18 mouse cellular contexts compared by ENCODE assay signal in genomic region chr6:144282756-144283155, GRCm38 (mm10).
DNase-seq lines count a peak whose midpoint lies in the region; ATAC-seq and TF ChIP-seq lines count a peak whose summit lies in the region.
"Had no signal": no experiment of that assay in that cellular context is flagged by ENCODE, and none has a peak within 500 bp of the region (broad histone marks: within the 10 kb centered on the region; RNA-seq: fewer than 3 reads in every experiment).

No protein-coding gene starts in this region.

- H3K4me3 ChIP-seq in forebrain, embryonic 14.5 days (ENCODE audit: low read depth, low read length) = no peak overlapping the region
- no peak overlapping the region for H3K4me3 ChIP-seq in forebrain, embryonic 11.5 days (ENCODE audit: low read depth, low read length)
- no peak overlapping the region for H3K4me3 ChIP-seq in left cerebral cortex, adult 2 months
- H3K4me3 ChIP-seq: embryonic facial prominence, embryonic 12.5 days; heart, embryonic 13.5 days; megakaryocyte, embryonic 14.5 days had no signal

- no peaks in the 10 kb centered on the region for H3K9me3 ChIP-seq in forebrain, embryonic 14.5 days (replicated peaks; ENCODE audit: control insufficient read depth, low read length)
- no peaks in the 10 kb centered on the region; the same call in 1 of the 2 replicates for H3K9me3 ChIP-seq in forebrain, embryonic 11.5 days (ENCODE audit: control insufficient read depth, low read length)
- H3K9me3 ChIP-seq: embryonic facial prominence, embryonic 12.5 days; heart, embryonic 13.5 days had no signal

- peaks cover 5% of the 10 kb centered on the region; the same call in 1 of the 2 replicates for H3K4me1 ChIP-seq in forebrain, embryonic 14.5 days (ENCODE audit: control insufficient read depth, insufficient read depth, low read length)
- no peaks in the 10 kb centered on the region for H3K4me1 ChIP-seq in forebrain, embryonic 11.5 days (replicated peaks; ENCODE audit: control insufficient read depth, insufficient read depth, low read length)
- H3K4me1 ChIP-seq: heart, embryonic 13.5 days; megakaryocyte, embryonic 14.5 days had no signal

- H3K36me3 ChIP-seq in forebrain, embryonic 14.5 days (ENCODE audit: control insufficient read depth, insufficient read depth, low read length) = no peaks in the 10 kb centered on the region
- no peaks in the 10 kb centered on the region for H3K36me3 ChIP-seq in forebrain, embryonic 11.5 days (ENCODE audit: control insufficient read depth, insufficient read depth, low read length)
- H3K36me3 ChIP-seq: embryonic facial prominence, embryonic 12.5 days; heart, embryonic 13.5 days had no signal

- ATAC-seq in forebrain, embryonic 14.5 days = peak; percentile 54; the same call in 1 of the 2 replicates
- no peak for ATAC-seq in forebrain, embryonic 11.5 days (replicated peaks; ENCODE audit: low FRiP score)
- ATAC-seq: lung, postnatal 0 days; Patski had no signal

- H3K9ac ChIP-seq in forebrain, embryonic 14.5 days (ENCODE audit: low read length) = no peak overlapping the region
- H3K9ac ChIP-seq in forebrain, embryonic 11.5 days (ENCODE audit: low read length) = no peak overlapping the region
- H3K9ac ChIP-seq: embryonic facial prominence, embryonic 12.5 days; heart, embryonic 13.5 days had no signal

- intact Hi-C loops in left cerebral cortex, postnatal 10 days (cut with DNase I) = no loop called here
- intact Hi-C loops in left cerebral cortex, adult 2 months (cut with DNase I) = no loop called here

- TF ChIP-seq CTCF in left cerebral cortex, adult 2 months (IDR thresholded peaks at IDR 0.05) = no peak

- H3K27ac ChIP-seq in forebrain, embryonic 14.5 days (ENCODE audit: low read depth, low read length) = peak overlapping the region; percentile 33; the same call in 1 of the 2 replicates
- no peak overlapping the region for H3K27ac ChIP-seq in forebrain, embryonic 11.5 days (ENCODE audit: low read depth, low read length)
- no peak overlapping the region for H3K27ac ChIP-seq in left cerebral cortex, adult 2 months
- H3K27ac ChIP-seq: embryonic facial prominence, embryonic 12.5 days; heart, embryonic 13.5 days; kidney, postnatal 0 days had no signal

- no peaks in the 10 kb centered on the region for H3K27me3 ChIP-seq in forebrain, embryonic 14.5 days (replicated peaks; ENCODE audit: control insufficient read depth, insufficient read depth, low read length)
- H3K27me3 ChIP-seq in forebrain, embryonic 11.5 days (ENCODE audit: control insufficient read depth, insufficient read depth, low read length) = no peaks in the 10 kb centered on the region
- H3K27me3 ChIP-seq: CH12.LX; embryonic facial prominence, embryonic 12.5 days; heart, embryonic 13.5 days; megakaryocyte, embryonic 14.5 days; Patski had no signal

- no peak overlapping the region for H3K4me2 ChIP-seq in forebrain, embryonic 14.5 days (ENCODE audit: low read length)
- H3K4me2 ChIP-seq in forebrain, embryonic 11.5 days (ENCODE audit: low read depth, low read length, severe bottlenecking) = no peak overlapping the region
- H3K4me2 ChIP-seq: embryonic facial prominence, embryonic 12.5 days; heart, embryonic 13.5 days; liver, embryonic 11.5 days had no signal

- WGBS in forebrain, embryonic 14.5 days = 78% methylated on average over 12 of the region's 12 CpGs
- WGBS in forebrain, embryonic 11.5 days = 87% methylated on average over 12 of the region's 12 CpGs

- DNase-seq in forebrain, embryonic 14.5 days (ENCODE audit: low spot score) = peak; percentile 54
- no peak for DNase-seq in forebrain, embryonic 11.5 days (ENCODE audit: low spot score)
- DNase-seq in left cerebral cortex, postnatal 10 days (ENCODE audit: extremely low spot score in 1 of 2, low spot score in 2 of 2) = peak; percentile 17 to 33
- no peak for DNase-seq in left cerebral cortex, adult 2 months (ENCODE audit: extremely low spot score in 1 of 2, low spot score in 2 of 2)
- peak; percentile 73 to 74 for DNase-seq in cerebellum, postnatal 36 days
- DNase-seq in right cerebral cortex, postnatal 4 days = peak; percentile 15
- DNase-seq in ovary, postnatal 36 days (ENCODE audit: low spot score) = no peak
- DNase-seq in MN1 (ENCODE audit: low spot score) = no peak
- DNase-seq: adrenal gland, adult 2 months; gastrocnemius, postnatal 36 days had no signal

Comparison
In these comparisons a context has a peak if more than half of its experiments do, and no peak if none do; other contexts are left out.
1. DNase-seq: peak in forebrain, embryonic 14.5 days (single experiment), left cerebral cortex, postnatal 10 days (2 of 2), cerebellum, postnatal 36 days (2 of 2) and right cerebral cortex, postnatal 4 days (single experiment); none in forebrain, embryonic 11.5 days (single experiment), left cerebral cortex, adult 2 months (0 of 2), ovary, postnatal 36 days (single experiment) and MN1 (single experiment).